Mouse (Mus musculus): ENCODE data around the gene Naalad2.

- TF ChIP-seq CTCF (conservative IDR thresholded peaks at IDR 0.05 in 1 of 2, IDR thresholded peaks at IDR 0.05 in 1 of 2; ENCODE audit: low read depth in 2 of 2, low read length in 2 of 2) (no peak), ETS1 (conservative IDR thresholded peaks at IDR 0.05; ENCODE audit: low read depth, low read length) (no peak), NELFE (IDR thresholded peaks at IDR 0.05; ENCODE audit: low read depth, low read length) (no peak), POLR2A (IDR thresholded peaks at IDR 0.05; ENCODE audit: low read depth, low read length) (no peak), MXI1 (IDR thresholded peaks at IDR 0.05; ENCODE audit: low read depth, low read length) (no peak), KAT2A (IDR thresholded peaks at IDR 0.05; ENCODE audit: insufficient replicate concordance, low read length) (no peak), CHD2 (IDR thresholded peaks at IDR 0.05; ENCODE audit: low read length) (no peak)
Measured at GRCm38 (mm10) chr9:18385782-18386181, 17.0 kb downstream of the Naalad2 start.
